Mouse (Mus musculus) erythroblast, embryonic 14.5 days (primary cell): ENCODE measurements around the gene Ube2q1.

ENCODE experiments used
- GATA1 ChIP-seq: IDR thresholded peaks from 2 replicates; pipeline ENCODE4 v1.6.1; 2012; ENCODE audit warnings: low read length, inconsistent platforms, mixed read lengths
- TAL1 ChIP-seq: IDR thresholded peaks from 3 replicates; pipeline ENCODE4 v1.6.1; 2012; ENCODE audit warnings: low read length, inconsistent platforms, mixed read lengths

DNA sequence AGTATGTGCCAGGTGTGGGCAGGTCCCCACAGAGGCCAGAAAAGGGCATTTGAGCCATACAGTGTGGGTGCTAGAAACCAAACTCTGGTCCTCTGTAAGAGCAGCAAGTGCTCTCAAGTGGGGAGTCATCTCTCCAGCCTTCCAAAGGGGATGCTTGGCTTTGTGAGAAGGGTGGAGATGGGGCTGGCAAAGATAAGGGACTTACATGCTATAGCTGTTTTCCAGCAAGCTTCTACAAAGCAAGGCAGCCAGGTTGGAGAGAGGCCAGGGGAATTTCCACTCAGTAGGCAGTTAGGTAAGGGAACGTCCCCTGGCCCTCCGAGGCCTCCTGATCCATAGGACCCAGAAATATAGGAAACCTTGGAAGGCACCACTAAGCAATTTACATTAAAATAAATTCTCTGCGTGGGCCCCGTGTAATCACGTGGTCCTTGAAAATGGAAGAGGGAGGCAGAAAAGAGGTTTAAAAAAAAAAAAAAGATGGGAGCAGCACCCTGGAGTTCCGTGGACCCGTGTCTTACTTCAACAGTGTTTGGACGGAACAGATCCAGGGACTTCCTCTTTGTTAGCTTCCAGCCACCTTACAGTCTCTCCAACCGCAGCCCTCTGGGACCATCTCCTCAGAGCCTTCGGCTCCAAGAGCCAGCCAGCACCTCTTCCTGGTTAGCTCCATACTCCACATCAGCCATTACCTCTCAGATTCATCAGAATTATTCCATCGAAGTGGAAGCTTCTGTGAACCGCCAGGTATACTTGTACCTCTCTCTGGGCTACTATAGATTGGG lies 47.1 kb downstream of the Ube2q1 start:
- TF ChIP-seq GATA1 (no peak), TAL1 (no peak)
